Mouse (Mus musculus) bone marrow macrophage, adult 2 months (primary cell): ENCODE measurements around the gene Tmem163.

Experiments used
- CTCF ChIP-seq: IDR thresholded peaks from 2 replicates; pipeline ENCODE4 v1.5.1; 2012; ENCODE audit warnings: low read depth, mild to moderate bottlenecking, low read length, moderate library complexity
- POLR2A ChIP-seq: IDR thresholded peaks from 2 replicates; pipeline ENCODE4 v1.6.1; 2012; ENCODE audit warnings: mild to moderate bottlenecking, low read depth, low read length, borderline replicate concordance

DNA sequence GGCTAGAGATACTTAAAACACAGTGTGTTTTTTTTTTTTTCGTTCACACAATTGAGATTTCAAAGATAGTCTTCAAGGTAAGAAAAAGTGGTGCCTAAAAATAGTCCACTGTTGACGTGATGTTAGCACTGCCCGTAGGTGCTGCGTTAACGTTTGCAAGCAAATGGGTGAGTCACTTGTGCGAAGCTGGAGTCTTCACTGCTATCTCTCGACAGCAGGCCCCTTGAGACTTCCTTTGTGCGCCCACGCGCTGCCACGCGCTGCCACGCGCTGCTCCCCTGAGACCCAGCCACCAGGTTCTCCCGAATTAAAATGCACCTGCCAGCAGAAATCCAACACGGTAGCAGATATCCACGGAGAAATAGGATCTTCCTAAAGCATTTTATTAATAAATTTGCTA is 178.6 kb downstream of the Tmem163 start:
- TF ChIP-seq CTCF (no peak), POLR2A (no peak)
